Mouse (Mus musculus) CH12.LX (cell line): ENCODE measurements around the gene Fmnl1. TPM values are rescaled to one million over a fixed set of nuclear protein-coding genes. Genes with fewer than 3 reads are reported as not detected.

Experiments
- DNase-seq: peaks from one replicate; pipeline ENCODE4 v3.0.0-alpha.2; 2013; ENCODE audit errors: extremely low read depth
- H3K27ac ChIP-seq: 2 replicates; pipeline ENCODE4 v1.5.1; 2012; ENCODE audit warnings: low read depth, mild to moderate bottlenecking, control low read depth, moderate library complexity; ENCODE audit not compliant: insufficient read depth
- H3K27me3 ChIP-seq: replicated peaks from 2 replicates; pipeline ENCODE3; 2012; ENCODE audit warnings: inconsistent platforms
- H3K36me3 ChIP-seq, 2 experiments: replicated peaks in 1 of 2; 2 replicates each; pipeline versions ENCODE3 to v1.6.1; 2012; ENCODE audit warnings: inconsistent platforms in 1 of 2, low read length in 1 of 2, mild to moderate bottlenecking in 1 of 2, mixed read lengths in 1 of 2, moderate library complexity in 1 of 2; ENCODE audit not compliant: control insufficient read depth in 1 of 2, insufficient read depth in 1 of 2
- H3K4me1 ChIP-seq, 2 experiments: 2 replicates each; pipeline ENCODE4 v1.6.1; 2012; ENCODE audit warnings: inconsistent platforms in 1 of 2, moderate library complexity in 1 of 2; ENCODE audit not compliant: insufficient read depth in 2 of 2, control insufficient read depth in 1 of 2
- H3K4me2 ChIP-seq: 2 replicates; pipeline ENCODE4 v1.6.1; 2012; ENCODE audit warnings: low read depth, mild to moderate bottlenecking, control low read depth; ENCODE audit not compliant: poor library complexity, insufficient read depth, severe bottlenecking
- H3K4me3 ChIP-seq, 3 experiments: fragments of 150-350 bp in 1 of 3; sonication (generic) in 1 of 3; replicated peaks in 1 of 3; 2 replicates each; pipeline versions ENCODE3 to v1.5.1; 2011 to 2012; ENCODE audit warnings: low read depth in 2 of 3, low read length in 2 of 3, mild to moderate bottlenecking in 2 of 3, moderate library complexity in 2 of 3, control low read depth in 1 of 3, improper control_type of control experiment in 1 of 3, inconsistent platforms in 1 of 3, mixed read lengths in 1 of 3; ENCODE audit not compliant: poor library complexity in 1 of 3
- H3K79me2 ChIP-seq: replicated peaks from 2 replicates; pipeline ENCODE4 v1.6.1; 2012; ENCODE audit warnings: mild to moderate bottlenecking, moderate library complexity; ENCODE audit not compliant: control insufficient read depth, poor library complexity, insufficient read depth, severe bottlenecking; ENCODE audit errors: extremely low read depth
- H3K9ac ChIP-seq: 2 replicates; pipeline ENCODE4 v1.6.1; 2012; ENCODE audit warnings: low read depth, mild to moderate bottlenecking, control low read depth, moderate library complexity; ENCODE audit not compliant: insufficient read depth
- H3K9me3 ChIP-seq: replicated peaks from 2 replicates; pipeline ENCODE3; 2012; ENCODE audit warnings: low read length, inconsistent platforms, mixed read lengths
- CHD1 ChIP-seq: IDR thresholded peaks from 2 replicates; pipeline ENCODE4 v1.6.1; 2012; ENCODE audit warnings: low read depth, low read length, improper control_type of control experiment, inconsistent platforms
- CHD2 ChIP-seq: IDR thresholded peaks from 2 replicates; pipeline ENCODE4 v1.6.1; 2011; ENCODE audit warnings: low read length, improper control_type of control experiment
- E2F4 ChIP-seq: IDR thresholded peaks from 2 replicates; pipeline ENCODE4 v1.6.1; 2011; ENCODE audit warnings: low read depth, low read length, improper control_type of control experiment; ENCODE audit not compliant: insufficient replicate concordance
- ELF1 ChIP-seq: IDR thresholded peaks from 2 replicates; pipeline ENCODE4 v1.6.1; 2014; ENCODE audit warnings: low read depth, mild to moderate bottlenecking, inconsistent platforms, low read length, improper control_type of control experiment
- EP300 ChIP-seq: IDR thresholded peaks from 2 replicates; pipeline ENCODE4 v1.6.1; 2011; ENCODE audit warnings: low read length, improper control_type of control experiment
- ETS1 ChIP-seq: conservative IDR thresholded peaks from 2 replicates; pipeline ENCODE4 v1.6.1; 2012; ENCODE audit warnings: low read depth, mild to moderate bottlenecking, inconsistent platforms, low read length, improper control_type of control experiment, moderate library complexity
- GABPA ChIP-seq: IDR thresholded peaks from 2 replicates; pipeline ENCODE4 v1.6.1; 2012; ENCODE audit warnings: low read depth, low read length, improper control_type of control experiment, inconsistent platforms; ENCODE audit not compliant: insufficient replicate concordance
- HCFC1 ChIP-seq: IDR thresholded peaks from 2 replicates; pipeline ENCODE4 v1.6.1; 2012; ENCODE audit warnings: low read depth, mild to moderate bottlenecking, inconsistent platforms, low read length, improper control_type of control experiment
- IRF4 ChIP-seq: IDR thresholded peaks from 2 replicates; pipeline ENCODE4 v1.6.1; 2014; ENCODE audit warnings: low read depth, mild to moderate bottlenecking, inconsistent platforms, low read length, improper control_type of control experiment
- JUN ChIP-seq: IDR thresholded peaks from 2 replicates; pipeline ENCODE4 v1.6.1; 2011; ENCODE audit warnings: low read depth, mild to moderate bottlenecking, low read length, improper control_type of control experiment, moderate library complexity; ENCODE audit not compliant: insufficient read depth
- JUND ChIP-seq: conservative IDR thresholded peaks from 2 replicates; pipeline ENCODE4 v1.6.1; 2011; ENCODE audit warnings: low read depth, low read length, improper control_type of control experiment
- KAT2A ChIP-seq: IDR thresholded peaks from 2 replicates; pipeline ENCODE4 v1.6.1; 2012; ENCODE audit warnings: low read length, improper control_type of control experiment, inconsistent platforms; ENCODE audit not compliant: insufficient replicate concordance
- MAFK ChIP-seq: IDR thresholded peaks from 2 replicates; pipeline ENCODE4 v1.6.1; 2011; ENCODE audit warnings: low read length, improper control_type of control experiment; ENCODE audit not compliant: insufficient replicate concordance
- MAX ChIP-seq: IDR thresholded peaks from 2 replicates; pipeline ENCODE4 v1.6.1; 2011; ENCODE audit warnings: low read length, improper control_type of control experiment
- MAZ ChIP-seq: IDR thresholded peaks from 2 replicates; pipeline ENCODE4 v1.6.1; 2012; ENCODE audit warnings: low read depth, mild to moderate bottlenecking, inconsistent platforms, low read length, improper control_type of control experiment, moderate library complexity
- MEF2A ChIP-seq: IDR thresholded peaks from 2 replicates; pipeline ENCODE4 v1.6.1; 2014; ENCODE audit warnings: low read depth, mild to moderate bottlenecking, inconsistent platforms, low read length, improper control_type of control experiment, borderline replicate concordance
- MXI1 ChIP-seq: IDR thresholded peaks from 2 replicates; pipeline ENCODE4 v1.6.1; 2011; ENCODE audit warnings: mild to moderate bottlenecking, low read depth, low read length, improper control_type of control experiment
- MYC ChIP-seq: IDR thresholded peaks from 2 replicates; pipeline ENCODE4 v1.6.1; 2011; ENCODE audit warnings: low read depth, mild to moderate bottlenecking, improper control_type of control experiment, low read length
- NELFE ChIP-seq: IDR thresholded peaks from 2 replicates; pipeline ENCODE4 v1.6.1; 2011; ENCODE audit warnings: low read depth, low read length, improper control_type of control experiment
- NRF1 ChIP-seq: IDR thresholded peaks from 2 replicates; pipeline ENCODE4 v1.6.1; 2014; ENCODE audit warnings: low read depth, mild to moderate bottlenecking, inconsistent platforms, low read length, improper control_type of control experiment, moderate library complexity
- POLR2A ChIP-seq: IDR thresholded peaks from 2 replicates; pipeline ENCODE4 v1.6.1; 2011; ENCODE audit warnings: low read depth, mild to moderate bottlenecking, improper control_type of control experiment, low read length
- POLR2AphosphoS2 ChIP-seq: IDR thresholded peaks from 2 replicates; pipeline ENCODE4 v1.6.1; 2011; ENCODE audit warnings: low read depth, low read length, improper control_type of control experiment
- RCOR1 ChIP-seq: conservative IDR thresholded peaks from 2 replicates; pipeline ENCODE4 v1.6.1; 2012; ENCODE audit warnings: low read depth, mild to moderate bottlenecking, inconsistent platforms, low read length, improper control_type of control experiment
- SIN3A ChIP-seq: IDR thresholded peaks from 2 replicates; pipeline ENCODE4 v1.6.1; 2012; ENCODE audit warnings: low read length, improper control_type of control experiment, inconsistent platforms
- TBP ChIP-seq: conservative IDR thresholded peaks from 2 replicates; pipeline ENCODE4 v1.6.1; 2011; ENCODE audit warnings: low read depth, low read length, improper control_type of control experiment
- TCF12 ChIP-seq: IDR thresholded peaks from 2 replicates; pipeline ENCODE4 v1.6.1; 2014; ENCODE audit warnings: low read depth, mild to moderate bottlenecking, inconsistent platforms, low read length, improper control_type of control experiment
- UBTF ChIP-seq: IDR thresholded peaks from 2 replicates; pipeline ENCODE4 v1.6.1; 2012; ENCODE audit warnings: low read depth, mild to moderate bottlenecking, inconsistent platforms, low read length, improper control_type of control experiment, moderate library complexity
- USF2 ChIP-seq: conservative IDR thresholded peaks from 2 replicates; pipeline ENCODE4 v1.6.1; 2011; ENCODE audit warnings: low read depth, low read length, improper control_type of control experiment
- ZMIZ1 ChIP-seq: IDR thresholded peaks from 2 replicates; pipeline ENCODE4 v1.6.1; 2012; ENCODE audit warnings: low read depth, mild to moderate bottlenecking, inconsistent platforms, low read length, improper control_type of control experiment
- dilution Hi-C: fragments of 300-500 bp; cut with MboI; formaldehyde crosslinking; loops from 2 replicates; pipeline ENCODE4 v1.14.3; 2020; ENCODE audit warnings: low sequenced_read_pairs; ENCODE audit not compliant: extremely low pct_unique_long_range_greater_than_20kb, extremely low pct_ligation_motif_present
- in situ Hi-C: fragments of 300-500 bp; cut with MboI; formaldehyde crosslinking; loops from 3 replicates; pipeline ENCODE4 v1.14.3; 2019; ENCODE audit warnings: low sequenced_read_pairs, low pct_ligation_motif_present, low pct_unique_long_range_greater_than_20kb, mixed read lengths
- polyA plus RNA-seq: library from polyadenylated mRNA; unstranded; fragments of >175 nt; gene quantifications from 2 replicates; pipeline ENCODE4 v1.2.1, GENCODE M21; 2012; ENCODE audit warnings: low read depth; ENCODE audit not compliant: insufficient read length
- total RNA-seq, 2 experiments: library from RNA; depleted of rRNA; stranded (reverse); fragments of 300-350 nt in 1 of 2; fragments of >200 nt in 1 of 2; gene quantifications; 2 replicates each; pipeline ENCODE4 v1.2.3; 2012 to 2014

The Fmnl1 gene
- total and polyA plus RNA-seq, 3 experiments, result 6.9 to 118 (median 35.0) TPM

GRCm38 (mm10) chr11:103173041-103173770 lies 2.3 kb downstream of the Fmnl1 start:
- peaks cover 52% of the 10 kb centered on the region for H3K79me2 ChIP-seq
- dilution Hi-C loops, result no loop called here
- H3K36me3 ChIP-seq, result no peaks in the 10 kb centered on the region
- H3K4me1 ChIP-seq, result peaks cover 26 to 87% of the 10 kb centered on the region in 2 experiments
- in situ Hi-C loops, result loop anchor here (5.0 to 25.0 kb wide), 3 partner anchors 99 to 389 kb away; no protein-coding TSS in a partner anchor
- peak overlapping the region; percentile 58 for H3K9ac ChIP-seq
- peak overlapping the region; percentile 93 for H3K4me2 ChIP-seq
- DNase-seq, result no peak
- H3K4me3 ChIP-seq, result peak overlapping the region; percentile 69 to 79 (median 78)
- TF ChIP-seq JUND (no peak), POLR2AphosphoS2 (no peak), UBTF (no peak), GABPA (no peak), MEF2A (no peak), NELFE (no peak), JUN (no peak), RCOR1 (no peak), ELF1 (no peak), SIN3A (0 out of 2 replicates have a peak, but pooled peaks have one; percentile 21), POLR2A (no peak), ETS1 (no peak), HCFC1 (no peak), MAZ (no peak), KAT2A (no peak), MAX (peak; percentile 65; the same call in 1 of the 2 replicates), TCF12 (no peak), MXI1 (peak; percentile 52), CHD2 (peak; percentile 24; the same call in 1 of the 2 replicates), ZMIZ1 (no peak), MYC (peak; percentile 62; the same call in 1 of the 2 replicates), USF2 (no peak), TBP (no peak), IRF4 (no peak), NRF1 (0 out of 2 replicates have a peak, but pooled peaks have one; percentile 38), MAFK (no peak), EP300 (0 out of 2 replicates have a peak, but pooled peaks have one; percentile 29), CHD1 (no peak), E2F4 (no peak)
- H3K27ac ChIP-seq, result peak overlapping the region; percentile 99
- no peaks in the 10 kb centered on the region for H3K27me3 ChIP-seq
- H3K9me3 ChIP-seq, result no peaks in the 10 kb centered on the region
